Mouse (Mus musculus) intestine, embryonic 16.5 days (tissue): ENCODE data around the gene Mip. TPM values are rescaled to one million over a fixed set of nuclear protein-coding genes. Genes with fewer than 3 reads are reported as not detected.
"Not testable (repeated sequence)": the region's sequence is repeated elsewhere in the genome, so short reads cannot be mapped to it uniquely, and the experiment has no call there.

ENCODE experiments used
- ATAC-seq: fragments of 200-750 bp; cut with Nextera tagmentation; 2 replicates; pipeline ENCODE4 v1.8.0; 2017; ENCODE audit warnings: moderate TSS enrichment, moderate library complexity
- H3K27ac ChIP-seq: fragments of 300-500 bp; sonication (generic); 2 replicates; pipeline ENCODE4 v1.5.1; 2014; ENCODE audit warnings: mild to moderate bottlenecking, low read length
- H3K27me3 ChIP-seq: fragments of 300-500 bp; sonication (generic); replicated peaks from 2 replicates; pipeline ENCODE4 v1.6.1; 2014; ENCODE audit warnings: low read length, control low read depth, mixed read lengths; ENCODE audit not compliant: control insufficient read depth, insufficient read depth
- H3K36me3 ChIP-seq: fragments of 300-500 bp; sonication (generic); 2 replicates; pipeline ENCODE4 v1.6.1; 2014; ENCODE audit warnings: low read length, control low read depth; ENCODE audit not compliant: control insufficient read depth, insufficient read depth
- H3K4me1 ChIP-seq: fragments of 300-500 bp; sonication (generic); 2 replicates; pipeline ENCODE4 v1.6.1; 2014; ENCODE audit warnings: low read length, control low read depth, mixed read lengths; ENCODE audit not compliant: control insufficient read depth, insufficient read depth
- H3K4me2 ChIP-seq: fragments of 300-500 bp; sonication (generic); 2 replicates; pipeline ENCODE4 v1.6.1; 2014; ENCODE audit warnings: low read depth, low read length, control low read depth
- H3K4me3 ChIP-seq: fragments of 300-500 bp; sonication (generic); 2 replicates; pipeline ENCODE4 v1.5.1; 2014; ENCODE audit warnings: mild to moderate bottlenecking, low read length
- H3K9ac ChIP-seq: fragments of 300-500 bp; sonication (generic); 2 replicates; pipeline ENCODE4 v1.6.1; 2014; ENCODE audit warnings: low read depth, low read length
- H3K9me3 ChIP-seq: fragments of 300-500 bp; sonication (generic); 2 replicates; pipeline ENCODE4 v1.6.1; 2016; ENCODE audit warnings: low read length, control low read depth; ENCODE audit not compliant: control insufficient read depth
- WGBS: fragments of 180-500 bp; shearing (Covaris S2); extraction: QIAGEN DNeasy Blood & Tissue Kit; methylation state at CpG from one replicate; pipeline ENCODE4 v1.1.7; 2014; 5-methylcytosine and 5-hydroxymethylcytosine counted together
- polyA plus RNA-seq: library from polyadenylated mRNA; unstranded; fragments of >200 nt; fragmentation: Nextera tagmentation; extraction: Ambion mirVana; gene quantifications from 2 replicates; pipeline ENCODE4 v1.2.1, GENCODE M21; 2015

The Mip gene
- polyA plus RNA-seq, 1 experiment from 2014 or later: 0.06 TPM

- no peaks in the 10 kb centered on the region; the same call in 1 of the 2 replicates for H3K36me3 ChIP-seq
- peaks cover 11% of the 10 kb centered on the region; the same call in 1 of the 2 replicates for H3K4me1 ChIP-seq
- WGBS: 92% methylated on average over 11 of the region's 11 CpGs
- H3K4me2 ChIP-seq: no peak overlapping the region
- no peak overlapping the region for H3K9ac ChIP-seq
- ATAC-seq: no peak
- no peaks in the 10 kb centered on the region for H3K27me3 ChIP-seq
- H3K9me3 ChIP-seq: no peaks in the 10 kb centered on the region
- H3K4me3 ChIP-seq: no peak overlapping the region
- H3K27ac ChIP-seq: no peak overlapping the region
Observed at GRCm38 (mm10) chr10:128209311-128210009, 16.2 kb upstream of the Mip start.

- WGBS: 92% methylated on average over 2 of the region's 2 CpGs
- no peak overlapping the region for H3K4me2 ChIP-seq
- no peaks in the 10 kb centered on the region; the same call in 1 of the 2 replicates for H3K36me3 ChIP-seq
- no peaks in the 10 kb centered on the region for H3K27me3 ChIP-seq
- no peak overlapping the region for H3K27ac ChIP-seq
- ATAC-seq: no peak
- no peak overlapping the region for H3K4me3 ChIP-seq
- peaks cover 11% of the 10 kb centered on the region; the same call in 1 of the 2 replicates for H3K4me1 ChIP-seq
- H3K9ac ChIP-seq: peak overlapping the region; percentile 1; the same call in 1 of the 2 replicates
- H3K9me3 ChIP-seq: no peaks in the 10 kb centered on the region
Observed at GRCm38 (mm10) chr10:128210131-128210530, 15.5 kb upstream of the Mip start.

GRCm38 (mm10) chr10:128210954-128211353, 14.7 kb upstream of the Mip start:
- ATAC-seq: peak; percentile 33
- H3K27ac ChIP-seq: no peak overlapping the region
- H3K4me1 ChIP-seq: peaks cover 11% of the 10 kb centered on the region; the same call in 1 of the 2 replicates
- no peaks in the 10 kb centered on the region for H3K27me3 ChIP-seq
- peak overlapping the region; percentile 58 for H3K4me3 ChIP-seq
- WGBS: 17% methylated on average over 14 of the region's 14 CpGs
- peak overlapping the region; percentile 70 for H3K9ac ChIP-seq
- H3K9me3 ChIP-seq: no peaks in the 10 kb centered on the region
- H3K4me2 ChIP-seq: peak overlapping the region; percentile 89
- H3K36me3 ChIP-seq: no peaks in the 10 kb centered on the region; the same call in 1 of the 2 replicates

GRCm38 (mm10) chr10:128211390-128212108, 14.1 kb upstream of the Mip start, which contains the start of gene Spryd4:
Gene Spryd4, minus strand, starts transcription at chr10:128211807.
- peak within 1 kb of the TSS; percentile 89 for H3K4me2 ChIP-seq
- H3K4me3 ChIP-seq: peak within 1 kb of the TSS; percentile 58
- no peaks in the 10 kb centered on the region for H3K9me3 ChIP-seq
- peaks cover 11% of the 10 kb centered on the region; the same call in 1 of the 2 replicates for H3K4me1 ChIP-seq
- H3K36me3 ChIP-seq: no peaks in the 10 kb centered on the region; the same call in 1 of the 2 replicates
- no peak within 1 kb of the TSS for H3K27ac ChIP-seq
- whole genome bisulfite sequencing: under 1% methylated on average over 30 of the region's 30 CpGs
- peak within 1 kb of the TSS; percentile 70 for H3K9ac ChIP-seq
- no peaks in the 10 kb centered on the region for H3K27me3 ChIP-seq
- ATAC-seq: peak; percentile 95

GRCm38 (mm10) chr10:128212148-128212547, 13.5 kb upstream of the Mip start:
- Histone ChIP-seq H3K27ac (no peak overlapping the region), H3K36me3 (no peaks in the 10 kb centered on the region; the same call in 1 of the 2 replicates), H3K9me3 (no peaks in the 10 kb centered on the region), H3K4me1 (peaks cover 11% of the 10 kb centered on the region; the same call in 1 of the 2 replicates), H3K4me3 (peak overlapping the region; percentile 58), H3K9ac (no peak overlapping the region), H3K27me3 (no peaks in the 10 kb centered on the region), H3K4me2 (peak overlapping the region; percentile 89)
- peak; percentile 12; the same call in 1 of the 2 replicates for ATAC-seq
- 52% methylated on average over 6 of the region's 6 CpGs for WGBS

- Histone ChIP-seq H3K9me3 (no peaks in the 10 kb centered on the region), H3K27ac (no peak overlapping the region), H3K27me3 (no peaks in the 10 kb centered on the region), H3K4me2 (peak overlapping the region; percentile 59), H3K9ac (peak overlapping the region; percentile 58), H3K4me3 (peak overlapping the region; percentile 37), H3K4me1 (peaks cover 11% of the 10 kb centered on the region; the same call in 1 of the 2 replicates), H3K36me3 (no peaks in the 10 kb centered on the region; the same call in 1 of the 2 replicates)
- ATAC-seq: peak; percentile 47; the same call in 1 of the 2 replicates
- under 1% methylated on average over 18 of the region's 18 CpGs for WGBS
Observed at GRCm38 (mm10) chr10:128212871-128213323, 12.7 kb upstream of the Mip start.

GRCm38 (mm10) chr10:128214112-128214511, 11.5 kb upstream of the Mip start:
- not testable (repeated sequence) for H3K27me3 ChIP-seq, H3K9ac ChIP-seq, H3K4me3 ChIP-seq, H3K36me3 ChIP-seq, ATAC-seq, H3K27ac ChIP-seq, H3K4me2 ChIP-seq, H3K9me3 ChIP-seq
- 91% methylated on average over 4 of the region's 4 CpGs for WGBS
- H3K4me1 ChIP-seq: peaks cover 11% of the 10 kb centered on the region; the same call in 1 of the 2 replicates

- ATAC-seq: no peak
- Histone ChIP-seq H3K4me2 (no peak overlapping the region), H3K27ac (no peak overlapping the region), H3K9me3 (no peaks in the 10 kb centered on the region), H3K4me1 (peaks cover 11% of the 10 kb centered on the region; the same call in 1 of the 2 replicates), H3K27me3 (no peaks in the 10 kb centered on the region), H3K36me3 (no peaks in the 10 kb centered on the region), H3K4me3 (no peak overlapping the region), H3K9ac (no peak overlapping the region)
- WGBS: 80% methylated on average over 5 of the region's 5 CpGs
Observed at GRCm38 (mm10) chr10:128214981-128215380, 10.7 kb upstream of the Mip start.
